Mouse (Mus musculus) ovary, adult 18-20 months (tissue): ENCODE measurements around the gene Fam19a3.
"Not testable (repeated sequence)": the region's sequence is repeated elsewhere in the genome, so short reads cannot be mapped to it uniquely, and the experiment has no call there.

Source experiments
- DNase-seq: peaks from one replicate; pipeline ENCODE4 v3.0.0; 2022; ENCODE audit warnings: low spot score, mixed read lengths

Gene Fam19a3

DNA sequence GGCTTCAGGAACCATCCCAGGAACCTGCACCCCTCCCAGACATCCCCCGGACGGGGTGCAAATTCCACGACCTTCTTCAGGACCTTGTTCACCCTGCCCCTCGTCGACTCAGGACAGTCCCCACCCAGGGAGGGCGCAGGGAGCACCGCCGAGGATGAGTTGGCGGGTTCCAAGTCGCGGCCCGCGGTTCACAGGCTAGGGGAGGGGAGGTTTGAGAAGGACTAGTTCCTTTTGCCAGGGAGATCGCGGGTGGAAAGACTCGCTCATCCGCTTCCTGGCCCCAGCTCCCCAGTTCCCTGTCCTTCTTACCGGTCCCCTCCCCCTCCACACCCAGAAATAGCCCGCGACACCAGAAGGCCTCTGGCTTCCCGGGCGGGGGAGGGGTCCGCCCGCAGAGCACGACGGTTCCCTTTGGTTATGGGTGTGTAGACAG is at the start of gene Fam19a3:
Fam19a3 (minus strand) TSS at position 370 of the 433 bp plus-strand sequence.
- DNase-seq: no peak

DNA sequence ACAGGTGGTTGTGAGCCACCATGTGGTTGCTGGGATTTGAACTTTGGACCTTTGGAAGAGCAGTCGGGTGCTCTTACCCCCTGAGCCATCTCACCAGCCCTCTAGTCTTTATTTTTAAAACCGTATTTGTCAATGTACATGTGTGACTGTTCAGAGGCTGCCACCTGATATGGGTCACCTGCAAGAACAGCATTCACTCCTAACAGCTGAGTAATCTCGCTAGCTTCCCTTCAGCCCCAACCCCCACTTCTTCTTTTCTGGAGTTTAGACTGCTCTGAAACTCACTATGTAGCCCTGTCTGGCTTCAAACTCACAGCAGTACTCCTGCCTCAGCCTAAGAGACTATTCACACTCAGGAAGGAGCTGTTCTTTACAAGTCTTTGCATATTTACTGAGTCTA is 40.8 kb upstream of the Fam19a3 start:
- no peak for DNase-seq

DNA sequence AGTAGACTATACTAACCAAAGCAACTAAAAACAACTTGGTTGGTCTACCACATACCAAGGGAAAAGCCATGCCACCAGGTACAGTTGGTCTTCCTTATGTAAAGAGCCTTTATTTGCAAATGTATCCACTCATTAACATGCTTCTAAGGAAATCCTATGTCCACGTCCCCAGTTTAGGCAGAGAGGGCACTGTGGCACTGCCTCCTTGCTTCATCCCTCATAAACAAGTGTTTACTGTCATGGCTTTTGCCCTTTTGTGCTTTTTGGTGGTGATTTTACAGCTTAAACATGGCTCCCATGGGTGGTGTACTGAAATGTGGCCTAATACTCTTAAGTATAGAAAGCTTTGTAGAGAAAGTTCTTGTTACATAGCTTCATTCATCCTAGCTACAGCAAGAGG is 38.8 kb upstream of the Fam19a3 start:
- DNase-seq: no peak

DNA sequence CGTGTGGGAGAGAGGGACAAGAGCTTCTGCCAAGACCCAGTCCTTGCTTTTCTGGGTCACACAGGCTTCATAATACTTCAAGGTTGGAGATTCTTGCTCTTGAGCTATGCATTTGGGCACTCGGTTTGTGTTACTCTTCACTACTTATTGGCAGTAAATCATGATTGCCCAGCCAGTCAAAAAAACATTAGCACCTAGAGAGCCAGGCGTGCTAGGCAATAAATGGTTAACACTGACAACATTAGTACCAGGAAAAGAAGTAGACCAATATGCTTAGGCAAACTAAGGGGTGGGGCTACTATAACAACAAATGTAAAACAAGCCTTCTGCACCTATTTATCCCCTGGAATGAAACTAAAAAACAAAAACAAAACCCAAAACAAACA is 37.1 kb upstream of the Fam19a3 start:
- DNase-seq: no peak

DNA sequence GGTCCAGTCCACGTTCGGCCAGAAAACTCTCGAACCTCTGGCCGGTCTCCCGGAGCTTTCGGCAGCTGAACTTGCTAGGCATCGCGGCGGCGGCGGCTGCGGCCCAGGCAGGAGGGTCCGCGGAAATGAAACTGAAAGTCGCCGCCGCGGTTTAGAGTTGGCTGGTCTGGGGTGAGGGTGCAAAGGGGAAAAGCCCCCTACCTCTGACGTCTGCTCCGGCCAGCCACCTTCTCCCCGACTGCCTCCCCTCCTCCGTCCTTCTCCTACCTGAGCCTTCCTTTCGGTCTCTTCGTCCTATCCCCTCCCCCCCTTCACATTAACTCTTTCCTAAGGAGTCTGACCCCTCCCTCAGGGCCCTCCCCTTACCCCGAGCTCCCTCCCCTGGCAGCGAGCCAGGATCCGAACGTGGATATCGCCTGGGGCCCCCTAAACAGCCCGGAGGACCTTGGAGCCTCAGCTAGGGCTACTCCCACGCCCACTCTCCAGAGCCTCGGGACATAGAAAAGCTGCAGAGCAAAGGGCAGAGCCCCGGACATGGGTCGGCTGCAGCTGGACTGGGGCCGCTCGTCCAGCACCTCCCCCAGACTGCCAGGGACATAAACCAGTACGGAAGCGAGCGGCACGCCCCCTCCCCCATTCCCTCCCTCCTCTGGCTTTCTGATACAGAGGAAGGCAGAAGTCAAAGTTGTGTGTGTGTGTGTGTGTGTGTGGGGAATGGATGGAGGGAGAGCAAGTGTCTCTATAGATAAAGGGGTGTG is 36.5 kb upstream of the Fam19a3 start, which contains the start of gene Mov10:
Mov10 (minus strand) TSS at position 573 of the 758 bp plus-strand sequence.
- DNase-seq: peak; percentile 82

DNA sequence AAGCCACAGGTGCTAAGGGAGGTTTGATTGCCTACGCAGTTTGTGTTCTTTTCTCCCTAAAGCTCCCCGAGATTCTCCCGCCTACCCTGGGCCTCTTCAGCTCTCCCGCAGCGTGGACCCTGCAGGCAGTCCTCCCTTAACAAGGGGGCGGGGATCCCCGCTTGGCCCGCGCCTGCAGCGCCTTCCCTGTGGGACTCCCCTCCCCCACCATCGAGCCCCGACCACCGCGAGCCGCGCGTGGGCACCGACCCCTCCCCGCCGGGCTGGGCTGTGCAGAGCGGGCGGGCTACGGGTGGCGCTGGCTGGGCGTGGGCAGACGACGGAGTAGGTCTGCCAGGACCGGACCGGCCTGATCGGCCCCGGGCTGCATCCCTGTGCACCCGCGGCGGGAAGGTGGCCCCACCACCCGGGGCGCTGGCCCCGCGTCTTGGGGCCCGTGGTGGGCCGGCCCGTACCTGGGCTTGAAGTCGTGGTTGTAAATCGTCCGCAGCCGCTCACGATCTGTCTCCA is 35.9 kb upstream of the Fam19a3 start:
- DNase-seq: peak; percentile 43

DNA sequence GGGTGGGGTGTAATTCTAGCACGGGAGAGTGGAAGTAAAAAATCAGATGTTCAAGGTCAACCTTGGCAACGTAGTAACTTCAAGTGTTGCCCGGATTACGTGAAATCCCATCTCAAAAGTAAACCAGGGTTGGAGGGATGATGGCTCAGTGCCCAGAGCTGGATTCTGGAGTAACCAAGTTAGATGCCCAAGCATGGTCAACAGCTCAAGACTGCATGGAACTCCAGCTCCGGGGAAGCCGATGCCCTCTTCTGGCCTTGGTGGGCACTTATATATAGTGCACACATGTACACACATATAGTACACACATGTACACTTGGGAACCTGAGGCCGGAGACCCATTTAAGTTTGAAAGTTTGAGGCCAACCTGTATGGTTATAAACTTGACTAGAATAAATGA is 34.5 kb upstream of the Fam19a3 start:
- no peak for DNase-seq

DNA sequence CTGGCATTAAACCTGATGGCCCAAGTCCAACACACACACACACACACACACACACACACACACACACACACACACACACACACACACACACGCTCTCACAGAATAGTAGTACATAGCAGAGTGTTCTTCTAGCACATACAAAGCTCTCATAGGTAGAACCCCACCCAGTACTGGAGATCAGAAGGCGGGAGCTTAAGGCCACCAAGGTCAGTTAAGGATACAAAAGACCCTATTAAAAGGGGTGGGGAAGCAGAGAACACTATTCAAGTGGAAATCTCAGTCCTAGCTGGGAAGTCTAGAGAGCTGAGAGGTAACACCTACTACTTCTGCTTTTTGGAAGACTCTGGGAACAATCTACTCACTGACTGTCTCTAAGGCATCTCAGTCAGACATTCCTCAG is 33.7 kb upstream of the Fam19a3 start:
- DNase-seq: no peak

DNA sequence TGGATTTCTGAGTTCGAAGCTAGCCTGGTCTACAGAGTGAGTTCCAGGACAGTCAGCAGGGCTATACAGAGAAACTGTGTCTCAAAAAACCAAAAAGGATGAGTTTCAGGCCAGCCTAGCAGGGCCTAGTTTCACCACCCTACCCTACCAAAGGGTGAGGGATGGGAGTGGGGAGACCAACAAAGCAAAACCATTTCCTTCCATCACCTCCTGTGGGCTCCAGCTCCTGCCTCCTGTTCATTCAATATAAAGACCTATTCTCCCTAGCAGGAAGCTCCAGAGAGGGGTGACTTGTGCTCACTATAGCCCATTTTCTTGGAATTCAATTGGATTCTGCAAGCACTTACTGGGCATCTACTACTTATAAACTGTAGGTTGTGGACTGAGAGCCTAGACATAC is 33.1 kb upstream of the Fam19a3 start:
- no peak for DNase-seq

DNA sequence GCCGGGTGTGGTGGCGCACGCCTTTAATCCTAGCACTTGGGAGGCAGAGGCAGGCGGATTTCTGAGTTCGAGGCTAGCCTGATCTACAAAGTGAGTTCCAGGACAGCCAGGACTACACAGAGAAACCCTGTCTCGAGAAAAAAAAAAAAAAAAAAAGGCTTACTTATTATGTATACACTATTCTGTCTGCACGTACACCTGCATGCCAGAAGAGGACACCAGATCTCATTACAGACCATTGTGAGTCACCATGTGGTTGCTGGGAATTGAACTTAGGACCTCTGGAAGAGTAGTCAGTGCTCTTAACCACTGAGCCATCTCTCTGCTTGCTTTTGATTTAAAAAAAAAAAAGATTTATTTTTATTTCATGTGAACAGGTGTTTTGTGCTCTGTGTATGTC is 31.6 kb upstream of the Fam19a3 start:
- not testable (repeated sequence) for DNase-seq

DNA sequence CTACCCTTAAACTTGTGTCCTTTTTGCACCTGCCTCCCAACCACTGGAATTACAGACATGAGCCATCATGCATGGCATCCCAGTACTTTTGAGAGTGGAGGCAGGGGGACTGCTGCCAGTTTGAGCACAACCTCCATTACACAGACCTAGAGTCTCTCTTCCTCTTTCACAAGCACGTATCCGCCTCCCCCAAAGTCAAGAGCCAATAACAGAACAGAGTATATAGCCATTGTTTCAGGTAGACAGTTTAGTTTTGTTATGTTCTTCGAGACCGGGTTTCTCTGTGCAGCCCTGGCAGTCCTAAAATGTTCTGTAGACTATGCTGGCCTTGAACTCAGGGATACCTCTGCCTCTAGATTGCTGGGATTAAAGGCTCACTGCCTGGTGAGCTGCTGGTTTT is 30.6 kb upstream of the Fam19a3 start:
- no peak for DNase-seq

DNA sequence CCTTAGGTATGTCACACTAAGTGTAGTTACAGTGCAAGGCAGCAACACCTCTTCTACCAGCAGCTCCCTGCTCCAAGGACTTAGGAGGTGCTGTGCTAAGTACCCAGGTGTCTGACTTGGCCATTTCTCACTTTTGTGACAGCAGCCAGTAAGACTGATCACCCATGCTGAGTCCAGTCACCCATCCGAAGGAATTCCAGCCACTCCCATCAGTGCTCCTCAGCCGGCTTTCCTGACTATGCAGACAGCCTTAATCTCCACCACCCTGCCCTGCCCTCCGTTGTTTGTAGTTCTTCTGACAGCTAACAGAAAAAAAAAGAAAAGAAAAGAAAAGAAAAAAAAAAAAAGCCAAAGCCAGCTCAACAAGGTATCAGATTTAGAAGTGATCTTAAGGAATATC is 30.1 kb upstream of the Fam19a3 start:
- DNase-seq: no peak

DNA sequence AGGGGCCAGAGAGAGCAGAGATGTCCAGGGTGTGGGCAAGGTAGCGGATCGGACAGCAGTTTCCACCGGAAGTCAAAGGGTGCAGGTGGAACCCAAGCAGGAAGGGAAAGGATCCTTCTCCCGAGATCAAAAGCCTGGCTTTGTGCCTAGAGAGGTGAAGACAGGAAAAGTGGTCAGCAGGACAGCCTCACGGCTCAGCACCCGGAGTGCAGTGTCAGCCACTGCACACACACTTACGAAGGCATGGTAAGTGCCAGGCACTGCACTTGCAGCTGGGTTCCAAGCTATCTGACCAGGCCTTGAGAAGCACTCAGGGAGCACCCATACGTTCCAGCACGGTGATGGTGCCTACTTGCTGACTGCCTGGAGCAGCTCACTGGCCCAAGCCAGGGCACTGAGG is 23.9 kb upstream of the Fam19a3 start:
- DNase-seq: no peak

DNA sequence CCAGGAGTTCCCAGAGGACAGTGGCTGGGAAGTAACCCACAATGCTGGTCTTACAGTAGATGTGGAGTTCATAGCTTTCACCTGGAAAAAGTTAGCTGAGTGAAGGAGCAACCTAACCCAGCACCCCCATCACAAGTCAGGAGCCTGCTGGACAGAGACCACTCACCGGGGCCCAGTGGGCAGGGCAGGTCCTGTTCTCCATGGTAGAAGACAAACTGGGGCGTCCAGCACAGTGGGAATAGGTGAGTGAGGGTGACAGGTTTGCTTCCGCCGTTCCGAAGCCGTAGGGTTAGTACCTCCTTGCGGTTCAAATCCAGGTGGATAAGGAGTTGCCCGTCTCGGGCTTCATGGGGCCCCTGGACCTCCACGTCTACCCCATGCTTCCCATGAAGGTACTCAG is 22.7 kb upstream of the Fam19a3 start:
- no peak for DNase-seq

DNA sequence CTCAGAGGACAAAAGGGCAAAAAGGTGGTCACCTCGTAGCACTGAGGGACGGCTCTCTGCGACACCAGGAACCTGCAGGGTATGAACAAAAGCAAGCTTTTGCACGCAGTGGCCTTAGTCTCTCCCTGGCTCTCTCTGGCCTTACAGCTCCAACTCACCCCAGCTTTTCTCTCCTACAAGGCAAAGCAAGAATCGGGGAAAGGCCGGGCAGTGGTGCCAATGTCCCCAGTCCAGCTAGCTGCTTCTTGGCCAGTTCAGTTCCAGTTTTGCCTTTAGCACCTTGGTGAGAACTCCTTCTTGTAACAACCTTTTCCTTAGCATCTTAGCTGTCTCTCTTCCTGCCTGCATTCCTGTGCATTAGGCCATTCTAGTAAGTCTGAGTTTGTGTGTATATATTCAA is 19.8 kb upstream of the Fam19a3 start:
- no peak for DNase-seq

DNA sequence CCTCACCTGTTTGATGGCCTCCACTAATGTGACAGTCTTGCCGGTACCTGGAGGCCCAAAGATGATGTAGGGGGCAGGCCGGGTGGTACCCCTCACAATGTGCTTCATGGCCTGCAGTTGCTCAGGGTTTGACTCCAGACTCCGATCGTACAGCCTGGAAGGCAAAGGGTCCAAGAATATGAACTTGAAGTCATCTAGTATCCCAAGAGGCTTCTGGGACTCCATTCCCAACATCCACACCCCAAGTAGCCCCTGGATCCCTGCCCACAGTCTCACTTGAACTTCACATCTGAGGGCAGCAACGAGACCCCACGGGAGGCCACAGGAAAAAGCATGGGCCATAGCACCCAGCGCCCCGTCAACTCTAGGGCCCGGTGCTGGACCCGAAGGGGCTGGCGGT is 19.0 kb upstream of the Fam19a3 start:
- no peak for DNase-seq

DNA sequence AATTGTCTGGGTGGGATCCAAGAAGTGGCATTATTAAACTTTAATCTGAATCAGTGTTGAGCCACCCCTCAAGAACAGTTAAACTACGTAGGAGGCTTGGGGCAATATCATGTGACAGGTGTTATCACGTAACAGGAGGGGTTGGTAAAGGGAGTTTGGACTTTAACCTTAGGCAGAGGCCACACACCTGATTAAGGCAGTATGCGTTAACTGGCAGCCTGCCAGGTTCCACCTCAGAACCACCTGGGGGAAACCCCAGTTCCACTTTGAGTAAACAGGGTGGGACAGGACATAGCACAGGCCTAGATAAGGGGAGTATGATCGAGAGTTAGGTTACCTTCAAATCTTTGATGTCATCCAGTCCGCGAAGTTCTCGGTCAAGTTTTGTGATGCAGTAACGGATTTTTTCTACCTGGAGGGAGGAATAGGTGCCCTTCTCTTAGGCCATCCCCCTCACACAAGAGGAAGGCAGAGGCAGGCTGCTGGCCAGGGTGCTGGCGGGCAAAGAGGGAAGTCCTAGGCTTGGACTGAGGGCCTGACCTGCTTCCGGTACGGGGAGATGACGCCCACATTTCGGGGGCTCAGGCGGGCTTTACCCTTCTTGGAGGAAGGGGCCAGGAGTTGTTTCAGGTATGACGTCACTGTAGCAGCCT is 14.9 kb upstream of the Fam19a3 start:
- DNase-seq: no peak

DNA sequence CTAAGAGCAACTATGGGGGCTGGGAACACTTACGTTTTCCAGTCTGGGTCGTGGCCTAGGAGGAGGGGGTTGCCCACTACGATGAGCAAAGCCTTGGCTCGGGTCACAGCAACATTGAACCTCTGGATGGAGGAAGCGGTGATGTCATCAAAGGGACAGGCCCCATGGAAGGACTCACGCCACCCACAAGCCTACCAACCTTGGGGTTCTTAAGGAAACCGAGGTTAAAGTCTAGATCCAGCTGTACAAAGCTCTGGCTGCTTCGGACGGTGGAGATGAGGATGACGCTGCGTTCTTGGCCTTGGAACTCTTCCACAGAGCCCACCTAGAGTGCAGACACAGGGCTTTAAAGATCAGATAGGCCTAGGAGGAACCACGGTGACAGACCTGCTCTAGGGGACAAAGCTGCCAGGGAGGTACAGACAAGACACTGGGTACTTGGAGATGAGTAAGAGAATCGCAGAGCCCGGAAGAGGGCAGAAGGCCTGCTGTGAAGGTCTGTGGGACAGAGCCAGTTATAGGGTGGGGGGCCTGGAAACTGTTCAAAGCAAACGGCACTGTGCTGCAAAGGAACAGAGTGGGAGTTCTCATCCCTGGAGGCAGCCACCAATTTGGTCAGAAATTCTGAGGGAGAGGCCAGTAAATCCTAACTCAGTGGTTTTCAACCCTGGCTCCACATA is 14.2 kb upstream of the Fam19a3 start:
- no peak for DNase-seq

DNA sequence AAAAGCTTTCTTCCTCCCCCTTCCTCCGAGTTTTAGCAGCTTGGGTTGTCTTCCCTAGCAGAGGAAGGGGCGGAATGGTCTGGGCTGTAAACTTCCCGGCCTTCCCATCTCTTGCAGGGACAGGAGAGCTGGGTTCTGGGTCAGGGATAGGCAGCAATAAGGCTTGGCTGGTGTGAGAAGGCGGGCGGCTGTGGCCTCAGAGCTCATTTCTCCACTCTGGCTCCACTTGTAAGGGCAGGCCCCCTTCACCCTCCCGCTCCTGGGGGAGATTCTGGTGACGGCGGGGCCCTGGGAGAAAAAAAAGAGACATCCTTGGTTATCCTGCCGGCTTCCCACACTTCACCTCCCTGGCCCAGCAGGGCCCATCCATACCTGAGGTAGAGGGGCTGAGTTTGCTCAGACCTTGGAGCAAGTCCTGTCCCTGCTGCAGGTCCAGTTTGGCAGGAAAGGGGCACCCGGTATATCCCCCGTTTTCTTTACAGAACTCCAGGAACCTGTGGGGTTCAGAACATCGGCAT is 13.4 kb upstream of the Fam19a3 start:
- DNase-seq: no peak

DNA sequence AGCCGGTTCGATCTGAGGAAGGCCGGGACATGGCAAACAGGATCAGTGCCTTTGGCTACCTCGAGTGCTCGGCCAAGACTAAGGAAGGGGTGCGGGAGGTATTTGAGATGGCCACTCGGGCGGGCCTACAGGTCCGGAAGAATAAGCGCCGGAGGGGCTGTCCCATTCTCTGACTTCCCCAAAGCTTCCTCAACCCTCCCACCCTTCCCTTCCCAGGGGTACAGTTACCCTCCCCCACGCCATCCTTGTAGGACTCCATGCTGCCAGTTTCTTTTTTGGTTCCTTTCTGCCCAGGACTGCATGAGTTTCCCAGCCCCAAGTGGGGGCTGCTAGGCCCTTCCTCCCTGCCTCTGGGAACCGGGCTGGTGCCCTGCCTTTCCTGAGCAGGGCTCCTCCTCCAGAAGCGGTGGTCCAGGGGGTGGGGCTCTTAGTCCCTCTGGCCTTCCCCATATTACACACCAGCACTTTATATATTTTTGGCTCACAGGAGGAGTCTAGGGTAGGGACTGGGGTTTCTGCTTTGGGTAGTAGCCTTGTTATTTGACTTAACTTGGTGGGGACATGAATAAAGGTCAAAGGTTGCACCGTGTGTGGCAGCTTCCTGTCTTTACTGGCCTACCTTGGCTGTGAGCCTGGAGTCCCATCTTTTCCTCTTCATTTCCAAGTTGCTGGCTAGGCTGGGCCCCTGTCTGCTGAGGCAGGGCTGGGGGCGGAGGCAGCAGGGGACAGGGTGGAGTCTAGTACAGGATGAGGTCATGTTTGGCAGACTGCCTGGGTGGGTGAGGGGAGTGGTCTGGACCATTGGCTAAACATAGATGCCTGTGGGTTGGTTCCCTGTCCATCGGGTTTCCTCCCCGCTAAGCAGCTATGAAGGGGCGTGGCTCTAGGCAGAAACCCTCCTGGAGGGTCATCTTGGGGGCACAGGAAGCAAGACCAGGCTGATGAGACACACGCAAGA is 12.5 kb upstream of the Fam19a3 start:
- peak; percentile 75 for DNase-seq
